Mouse (Mus musculus) left cerebral cortex, postnatal 25 days (tissue): ENCODE results near the gene Gse1. TPM values are rescaled to one million over a fixed set of nuclear protein-coding genes. Genes with fewer than 3 reads are reported as not detected.

Source experiments
- DNase-seq, 2 experiments: peaks; one replicate each; pipeline ENCODE4 v3.0.0; 2022; ENCODE audit warnings: low spot score in 2 of 2, mixed read lengths in 1 of 2
- intact Hi-C: fragments of 180-260 bp; cut with DNase I; formaldehyde crosslinking; loops from one replicate; pipeline ENCODE4 v1.15.1; 2025
- total RNA-seq, 2 experiments: library from RNA; stranded (reverse); gene quantifications; 2 replicates each; pipeline ENCODE4 v1.2.3; 2021

Gse1 gene
- total RNA-seq, 2 experiments from 2014 or later = 74.2 to 79.4 TPM

- no peak for DNase-seq
- intact Hi-C loops = no loop called here
Observed at GRCm38 (mm10) chr8:120423576-120423975, 195.3 kb downstream of the Gse1 start.

GRCm38 (mm10) chr8:120424829-120425198 is 196.6 kb downstream of the Gse1 start:
- DNase-seq = no peak
- intact Hi-C loops = loop anchor here (5.0 kb wide), 2 partner anchors 43 to 112 kb away; no protein-coding TSS in a partner anchor

GRCm38 (mm10) chr8:120425199-120425941 is 197.1 kb downstream of the Gse1 start:
- peak in 1 of 2 experiments; percentile 55 for DNase-seq
- intact Hi-C loops = loop anchor here (5.0 kb wide), 2 partner anchors 43 to 112 kb away; no protein-coding TSS in a partner anchor

GRCm38 (mm10) chr8:120426105-120426504 is 197.8 kb downstream of the Gse1 start:
- DNase-seq = no peak
- intact Hi-C loops = loop anchor here (5.0 kb wide), 2 partner anchors 44 to 111 kb away; no protein-coding TSS in a partner anchor

- peak; percentile 73 to 93 for DNase-seq
- intact Hi-C loops = loop anchor here (5.0 kb wide), 2 partner anchors 45 to 110 kb away; no protein-coding TSS in a partner anchor
Observed at GRCm38 (mm10) chr8:120426622-120427385, 198.5 kb downstream of the Gse1 start.

- intact Hi-C loops = loop anchor here (5.0 kb wide), 2 partner anchors 46 to 109 kb away; no protein-coding TSS in a partner anchor
- DNase-seq = no peak
Observed at GRCm38 (mm10) chr8:120428492-120428891, 200.2 kb downstream of the Gse1 start.

GRCm38 (mm10) chr8:120429116-120429515 is 200.9 kb downstream of the Gse1 start:
- intact Hi-C loops = loop anchor here (5.0 kb wide), 2 partner anchors 47 to 108 kb away; no protein-coding TSS in a partner anchor
- no peak for DNase-seq

GRCm38 (mm10) chr8:120431042-120431441 is 202.8 kb downstream of the Gse1 start:
- DNase-seq = no peak
- intact Hi-C loops = no loop called here

GRCm38 (mm10) chr8:120432438-120432837 is 204.2 kb downstream of the Gse1 start:
- intact Hi-C loops = no loop called here

GRCm38 (mm10) chr8:120433143-120433542 is 204.9 kb downstream of the Gse1 start:
- DNase-seq = no peak
- intact Hi-C loops = no loop called here

More at GRCm38 (mm10) chr8:120432438-120432837, 204.2 kb downstream of the Gse1 start:
- no peak for DNase-seq

GRCm38 (mm10) chr8:120433734-120434133 is 205.5 kb downstream of the Gse1 start:
- intact Hi-C loops = no loop called here
- DNase-seq = no peak

GRCm38 (mm10) chr8:120435781-120436180 is 207.5 kb downstream of the Gse1 start:
- intact Hi-C loops = no loop called here
- no peak for DNase-seq

- intact Hi-C loops = loop anchor here (1.0 kb wide), 1 partner anchor 52 kb away; no protein-coding TSS in a partner anchor
- no peak for DNase-seq
Observed at GRCm38 (mm10) chr8:120436491-120437030, 208.3 kb downstream of the Gse1 start.

GRCm38 (mm10) chr8:120437207-120437606 is 209.0 kb downstream of the Gse1 start:
- intact Hi-C loops = loop anchor here (1.0 kb wide), 1 partner anchor 51 kb away; no protein-coding TSS in a partner anchor
- peak in 1 of 2 experiments; percentile 74 for DNase-seq

- DNase-seq = peak in 1 of 2 experiments; percentile 85
- intact Hi-C loops = loop anchor here (1.0 to 2.0 kb wide), 2 partner anchors 50 to 55 kb away; no protein-coding TSS in a partner anchor
Observed at GRCm38 (mm10) chr8:120437666-120438395, 209.6 kb downstream of the Gse1 start.

- DNase-seq = peak in 1 of 2 experiments; percentile 42
Observed at GRCm38 (mm10) chr8:120439309-120439708, 211.1 kb downstream of the Gse1 start.

GRCm38 (mm10) chr8:120440739-120441138 is 212.5 kb downstream of the Gse1 start:
- intact Hi-C loops = no loop called here
- peak; percentile 60 to 80 for DNase-seq

More at GRCm38 (mm10) chr8:120439309-120439708, 211.1 kb downstream of the Gse1 start:
- intact Hi-C loops = loop anchor here (2.0 kb wide), 1 partner anchor 57 kb away; no protein-coding TSS in a partner anchor

GRCm38 (mm10) chr8:120441637-120442036 is 213.4 kb downstream of the Gse1 start:
- intact Hi-C loops = no loop called here
- no peak for DNase-seq
